Mouse (Mus musculus): ENCODE results near the gene Chtop.

Gene Chtop

DNA sequence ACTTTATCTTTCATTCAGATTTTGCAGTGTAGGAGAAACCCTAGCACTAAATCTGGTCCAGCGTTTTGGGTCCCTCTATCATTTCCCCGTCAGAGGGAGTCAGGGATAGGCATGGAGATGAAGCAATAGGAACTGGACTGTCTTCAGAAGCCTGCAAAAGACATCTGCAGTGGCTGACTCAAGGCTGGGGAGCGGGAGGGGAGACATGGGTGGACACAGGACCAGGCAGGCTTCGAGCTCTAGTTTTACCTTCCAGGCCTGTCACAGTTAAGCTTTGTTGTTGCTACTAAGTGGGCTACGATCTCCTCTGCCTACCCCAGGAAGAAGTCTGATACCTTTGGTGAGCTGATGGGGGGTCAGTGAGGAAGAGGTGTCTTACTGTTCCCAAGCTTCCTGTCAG, 3.0 kb upstream of the Chtop start:
- CTCF ChIA-PET = interaction anchor here (0.6 to 1.1 kb wide), 2 partner anchors 100 to 103 kb away, joined by 3 to 4 read pairs; no protein-coding TSS in a partner anchor

DNA sequence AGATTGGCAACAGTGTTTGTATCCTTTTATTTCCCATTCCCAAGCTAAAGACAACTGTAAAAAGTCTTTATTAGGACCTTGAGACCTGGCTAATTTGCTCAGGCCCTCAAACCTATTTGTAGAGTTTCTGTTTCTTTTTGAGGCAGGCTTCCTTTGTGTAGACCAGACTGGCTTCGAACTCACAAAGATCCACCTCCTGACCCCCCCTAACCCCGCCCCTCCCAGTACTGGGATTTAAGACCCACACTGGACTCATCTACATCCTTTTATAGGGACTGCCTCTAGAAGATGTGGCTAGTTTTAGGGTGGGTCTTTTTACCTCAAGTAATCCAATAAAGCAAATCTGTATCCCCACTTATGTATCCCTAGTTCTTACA, 437 bp upstream of the Chtop start:
- CTCF ChIA-PET = no interaction called here

DNA sequence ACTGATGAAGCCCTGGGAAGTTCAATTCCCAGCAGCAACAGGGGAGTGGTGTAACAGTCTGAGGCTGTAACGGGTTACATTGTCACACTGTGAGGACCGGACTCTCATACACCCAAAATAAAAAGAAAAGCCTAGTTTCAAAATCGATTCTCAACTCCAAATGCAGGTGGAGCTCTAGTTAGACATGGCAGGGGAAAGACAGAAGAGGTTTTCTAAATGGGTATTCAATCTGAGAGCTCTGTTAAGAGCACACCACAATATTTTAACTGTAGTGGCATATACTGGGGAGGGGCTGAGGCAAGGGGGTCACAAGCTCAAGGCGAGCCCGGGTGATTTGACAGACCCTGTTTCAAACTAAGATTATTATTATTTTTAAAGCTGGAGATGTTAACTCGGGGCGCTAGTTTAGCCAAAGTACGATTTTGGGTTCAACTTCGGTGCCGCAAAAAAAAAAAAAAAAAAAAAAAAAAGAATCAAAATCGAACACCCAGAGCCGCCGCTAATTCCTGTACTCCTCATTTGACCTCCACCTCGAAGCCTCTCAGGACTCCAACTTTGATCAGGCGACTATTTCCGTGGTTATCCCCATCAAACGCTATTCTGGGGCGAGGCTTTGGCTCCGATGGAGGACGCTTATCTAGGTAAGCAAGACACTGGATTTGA, 880 bp downstream of the Chtop start:
- CTCF ChIA-PET = no interaction called here

DNA sequence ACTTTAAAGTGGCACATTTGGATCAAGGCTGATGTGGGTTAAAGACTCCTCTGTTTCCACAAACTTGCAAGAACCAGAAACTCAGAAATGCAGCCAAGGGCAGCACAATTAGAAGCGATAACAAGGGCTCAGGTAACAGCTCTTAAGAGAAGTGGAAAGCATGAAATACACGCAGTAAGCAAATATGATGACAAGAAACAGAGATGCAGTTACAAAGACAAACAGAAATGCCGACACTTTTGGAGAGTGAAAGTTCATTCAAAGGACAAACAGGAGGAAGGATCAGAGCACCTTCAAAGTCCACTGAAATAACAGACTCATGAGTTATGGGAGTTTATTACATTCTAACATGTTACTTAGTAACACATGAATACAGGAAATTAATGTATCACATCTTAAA, 2.9 kb downstream of the Chtop start:
- CTCF ChIA-PET = no interaction called here

DNA sequence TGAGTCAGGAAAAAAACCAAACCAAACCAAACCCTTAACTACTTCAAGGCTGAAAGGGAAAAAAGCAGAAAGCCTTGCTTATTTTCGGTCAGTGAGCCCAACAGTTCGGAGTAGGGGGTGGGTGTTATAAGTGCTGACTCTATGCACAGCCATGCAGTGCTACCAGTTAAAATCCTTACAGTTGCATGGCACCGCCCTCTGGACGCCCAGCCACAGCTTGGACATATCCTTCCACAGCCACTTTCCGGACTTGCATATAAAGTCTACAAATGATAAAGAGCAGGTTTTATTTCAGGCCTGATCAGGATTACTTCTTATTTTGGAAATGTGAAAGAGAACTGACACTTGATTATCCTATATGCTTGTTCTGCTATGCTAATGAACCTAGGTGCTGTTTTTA, 4.1 kb downstream of the Chtop start:
- CTCF ChIA-PET = interaction anchor here (0.9 kb wide), 1 partner anchor 12 kb away, joined by 3 read pairs; no protein-coding TSS in a partner anchor

DNA sequence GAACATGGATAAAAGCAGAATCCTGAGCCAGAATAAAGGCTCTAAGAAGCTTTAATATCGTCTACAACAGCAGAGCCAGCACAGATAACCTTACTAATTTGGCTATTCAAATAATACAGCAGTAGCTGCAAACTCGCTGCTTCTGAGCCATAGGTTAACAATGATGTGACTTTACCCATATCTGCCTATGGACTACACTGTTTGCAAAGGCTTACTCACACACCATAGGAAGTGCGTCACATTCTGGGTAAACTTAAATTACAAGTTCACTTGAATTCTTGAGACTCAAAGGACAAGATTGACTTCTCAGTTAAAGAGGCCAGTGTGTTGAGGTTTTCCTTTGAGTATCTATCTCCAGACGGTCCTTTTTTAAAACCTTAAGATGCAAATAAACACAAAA, 5.9 kb downstream of the Chtop start:
- CTCF ChIA-PET = interaction anchor here (1.0 kb wide), 1 partner anchor 11 kb away, joined by 4 read pairs; no protein-coding TSS in a partner anchor

DNA sequence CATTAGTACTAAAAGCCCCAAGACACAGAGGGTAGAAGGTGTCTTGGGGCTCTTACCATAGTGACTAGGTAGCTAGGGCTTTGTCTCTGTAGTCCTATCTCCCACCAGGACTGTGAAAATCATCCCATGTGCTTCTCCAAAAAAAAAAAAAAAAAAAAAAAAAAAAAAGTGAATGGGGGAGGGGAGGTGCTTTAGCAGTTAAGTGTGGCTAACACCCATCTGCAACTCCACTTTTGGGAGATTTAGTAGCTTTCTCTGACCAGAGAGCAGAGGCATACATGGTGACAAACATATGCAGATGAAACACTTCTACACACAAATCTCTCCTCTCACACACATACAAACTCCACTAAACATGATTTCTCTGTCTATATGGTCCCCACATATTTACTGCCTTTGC, 11.7 kb downstream of the Chtop start:
- CTCF ChIA-PET = interaction anchor here (0.6 kb wide), 1 partner anchor 18 kb away, joined by 6 read pairs; no protein-coding TSS in a partner anchor

DNA sequence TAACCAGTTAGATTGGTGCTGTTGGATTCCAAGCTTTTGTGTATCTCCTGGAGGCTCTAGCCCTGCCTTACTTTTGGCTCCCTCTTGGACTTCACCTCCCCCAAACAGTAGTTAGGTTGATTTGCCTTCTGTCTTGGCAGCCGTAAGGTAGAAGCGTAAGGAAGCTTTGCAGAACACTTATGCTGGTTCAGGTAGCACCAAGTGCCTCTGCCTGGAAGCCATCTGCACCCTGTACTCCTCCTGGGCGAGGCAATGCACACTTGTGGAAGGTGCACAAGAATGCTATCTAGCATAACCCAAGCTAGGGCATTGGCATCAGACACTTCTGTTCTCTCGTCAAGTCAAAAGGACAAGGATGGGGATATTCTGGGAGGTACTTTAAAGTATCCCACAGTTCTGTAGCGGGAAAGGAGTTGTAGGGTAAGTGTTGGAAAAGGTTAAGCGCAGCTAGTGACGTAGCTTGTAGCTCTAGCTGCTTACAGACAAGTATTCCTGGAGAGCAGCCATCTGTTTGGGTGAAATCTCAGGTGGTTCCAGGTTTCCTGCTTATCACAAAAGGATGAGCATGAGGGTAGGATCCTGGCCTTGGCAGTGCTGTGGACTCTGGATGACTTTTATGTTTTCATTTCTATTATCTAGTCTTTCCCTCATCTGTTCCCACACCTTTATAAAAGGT, 13.3 kb downstream of the Chtop start:
- CTCF ChIA-PET = no interaction called here

DNA sequence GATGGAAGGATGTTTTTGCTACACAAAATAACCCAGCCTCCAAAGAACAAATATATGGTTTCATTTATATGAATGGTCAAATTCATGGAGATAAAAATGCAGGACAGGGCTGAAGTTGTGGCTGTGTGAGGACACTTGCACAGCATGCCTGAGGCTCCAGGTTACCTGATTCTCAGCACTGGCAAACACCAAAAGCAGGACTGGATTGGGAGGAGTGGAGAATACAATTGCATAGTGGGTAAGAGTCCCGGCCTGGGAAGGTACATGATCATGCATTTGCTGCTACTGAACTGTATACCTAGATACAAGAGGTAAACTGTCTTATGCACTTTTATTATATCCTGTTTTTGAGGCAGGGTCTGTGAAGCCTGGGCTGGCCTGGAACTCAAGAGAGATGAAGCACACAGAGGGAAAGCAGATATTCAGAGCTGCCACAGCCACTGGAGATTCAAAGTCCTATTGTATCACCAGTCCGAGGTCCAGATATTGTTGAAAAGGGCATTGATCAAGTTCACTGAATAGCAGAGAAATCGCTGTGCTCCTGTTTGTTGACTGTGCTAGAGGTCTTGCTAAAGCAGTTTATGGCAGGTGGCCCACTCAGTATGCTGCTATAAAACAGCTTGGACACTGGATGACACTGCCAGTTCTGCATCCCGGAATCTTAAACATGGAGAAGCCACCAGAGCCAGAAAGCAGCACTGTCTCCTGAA, 15.3 kb downstream of the Chtop start:
- CTCF ChIA-PET = interaction anchor here (1.7 kb wide), 1 partner anchor 10 kb away, joined by 4 read pairs; no protein-coding TSS in a partner anchor

DNA sequence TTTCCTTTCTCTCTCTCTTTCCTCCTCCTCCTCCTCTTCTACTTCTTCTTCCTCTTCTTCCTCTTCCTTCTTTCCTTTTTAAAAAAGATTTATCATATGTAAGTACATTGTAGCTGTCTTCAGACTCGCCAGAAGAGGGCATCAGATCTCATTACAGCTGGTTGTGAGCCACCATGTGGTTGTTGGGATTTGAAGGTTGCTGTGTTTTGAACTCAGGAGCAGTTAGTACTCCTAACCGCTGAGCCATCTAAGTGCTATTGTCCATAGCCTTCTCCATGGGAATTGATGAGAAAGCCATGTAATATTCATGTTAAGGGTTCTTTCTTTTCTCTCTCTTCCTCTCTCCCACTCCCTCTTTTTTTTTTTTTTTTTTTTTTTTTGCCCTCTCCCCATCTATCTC, 17.9 kb downstream of the Chtop start:
- CTCF ChIA-PET = interaction anchor here (0.7 kb wide), 1 partner anchor 23 kb away, joined by 3 read pairs; no protein-coding TSS in a partner anchor

DNA sequence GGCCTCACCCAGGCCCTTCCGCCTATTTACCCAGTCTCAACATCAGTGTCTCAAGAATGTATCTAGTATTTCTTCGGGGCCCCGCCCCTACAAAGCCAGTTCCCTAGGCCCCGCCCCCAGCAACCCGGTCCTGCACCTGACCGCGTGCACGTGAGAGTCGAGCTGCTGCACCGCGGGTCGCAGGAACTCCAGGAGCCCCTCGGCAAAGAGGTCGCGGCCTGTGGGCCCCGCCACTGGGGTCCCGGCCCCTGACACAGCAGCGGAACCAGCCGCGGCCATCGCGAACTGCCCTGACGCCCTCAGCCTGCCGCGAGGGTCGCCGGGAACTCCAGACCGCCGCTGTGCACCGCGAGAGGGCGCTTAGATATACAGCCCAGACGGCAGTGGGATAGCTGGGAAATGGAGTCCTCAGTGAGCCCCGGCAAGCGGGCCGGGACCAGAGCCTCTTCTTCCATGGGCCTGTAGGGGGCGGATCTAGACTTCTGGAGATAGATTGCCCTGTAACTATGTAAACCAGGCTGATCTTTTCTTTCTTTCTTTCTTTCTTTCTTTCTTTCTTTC, 18.5 kb downstream of the Chtop start, which contains the start of gene Snapin:
Snapin (minus strand) TSS at position 338 of the 561 bp plus-strand sequence.
- CTCF ChIA-PET = interaction anchor here (0.6 to 0.7 kb wide), 2 partner anchors 22 to 1164 kb away, joined by 3 to 5 read pairs; no protein-coding TSS in a partner anchor

DNA sequence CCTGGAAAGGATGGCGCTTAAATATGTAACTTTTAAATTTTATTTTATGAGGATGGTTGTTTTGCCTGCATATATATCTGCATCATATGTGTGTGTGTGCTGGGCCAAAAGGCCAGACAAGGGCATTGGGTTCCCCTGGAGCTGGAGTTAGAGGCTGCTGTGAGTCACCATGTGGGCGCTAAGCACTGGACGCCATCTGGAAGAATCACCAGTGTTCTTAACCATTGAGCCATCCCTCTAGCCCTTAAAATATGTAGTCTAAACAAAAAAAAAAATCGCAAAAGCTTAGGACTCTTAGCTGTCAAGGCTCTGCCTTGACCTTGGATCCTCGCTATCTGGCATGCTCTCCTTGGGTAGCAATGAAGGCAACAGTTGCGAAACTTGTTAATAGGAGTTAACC, 20.7 kb downstream of the Chtop start:
- CTCF ChIA-PET = no interaction called here

DNA sequence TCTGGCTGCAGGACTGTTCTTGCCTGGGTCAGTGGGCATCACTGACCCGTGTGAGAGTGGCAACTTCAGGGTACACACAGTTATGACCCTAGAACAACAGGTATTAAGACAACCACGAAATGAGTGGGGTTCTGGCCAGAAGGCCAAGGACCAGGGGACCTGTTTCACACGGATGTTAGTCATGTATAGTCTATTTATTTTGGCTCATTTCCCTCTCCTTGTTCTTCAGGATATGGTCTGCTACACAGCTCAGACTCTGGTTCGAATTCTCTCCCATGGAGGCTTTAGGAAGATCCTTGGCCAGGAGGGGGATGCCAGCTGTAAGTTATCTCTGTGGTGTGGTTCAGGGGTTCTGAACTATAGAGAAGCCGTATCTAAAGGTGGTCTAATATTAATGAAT, 22.3 kb downstream of the Chtop start:
- CTCF ChIA-PET = no interaction called here

DNA sequence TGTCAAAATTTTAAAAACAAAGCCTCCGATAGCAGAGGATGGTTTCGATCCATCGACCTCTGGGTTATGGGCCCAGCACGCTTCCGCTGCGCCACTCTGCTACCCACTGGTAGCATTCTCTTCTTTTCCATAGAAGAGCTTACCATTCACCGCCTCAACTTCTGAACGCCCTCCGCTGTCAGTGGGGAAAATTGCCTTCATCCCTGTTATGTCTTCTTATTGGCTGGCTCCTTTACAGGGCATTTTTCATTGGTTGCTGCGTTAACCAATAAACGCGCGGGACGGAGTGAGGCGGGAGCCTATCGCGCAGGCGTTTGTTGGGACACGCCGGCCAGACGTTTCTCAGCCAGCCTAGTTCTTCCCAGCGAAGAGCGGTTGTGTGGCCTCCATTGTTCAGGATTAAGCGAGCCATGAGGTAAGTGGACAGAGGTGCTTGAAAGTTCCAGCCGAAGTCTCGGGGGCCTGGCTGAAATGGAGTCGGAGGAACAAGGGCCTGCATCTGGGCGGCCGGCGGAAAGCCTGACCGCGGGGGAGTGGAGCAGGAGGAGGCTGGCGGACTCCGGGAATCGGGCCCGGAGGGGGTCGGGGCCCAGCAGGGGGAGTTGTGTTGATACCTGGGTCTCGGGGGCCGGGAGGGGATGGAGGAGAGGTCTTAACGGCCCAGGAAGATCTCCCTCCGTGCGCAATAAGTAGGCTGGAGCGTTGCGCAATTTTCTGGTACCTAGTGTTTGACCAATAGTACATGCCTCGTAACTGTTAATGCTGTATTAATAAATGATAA, 33.3 kb downstream of the Chtop start, which contains the start of gene Ilf2:
Ilf2 (plus strand) TSS at position 296 of the 781 bp plus-strand sequence.
- CTCF ChIA-PET = interaction anchor here (0.7 kb wide), 1 partner anchor 55 kb away, joined by 13 read pairs; no protein-coding TSS in a partner anchor

DNA sequence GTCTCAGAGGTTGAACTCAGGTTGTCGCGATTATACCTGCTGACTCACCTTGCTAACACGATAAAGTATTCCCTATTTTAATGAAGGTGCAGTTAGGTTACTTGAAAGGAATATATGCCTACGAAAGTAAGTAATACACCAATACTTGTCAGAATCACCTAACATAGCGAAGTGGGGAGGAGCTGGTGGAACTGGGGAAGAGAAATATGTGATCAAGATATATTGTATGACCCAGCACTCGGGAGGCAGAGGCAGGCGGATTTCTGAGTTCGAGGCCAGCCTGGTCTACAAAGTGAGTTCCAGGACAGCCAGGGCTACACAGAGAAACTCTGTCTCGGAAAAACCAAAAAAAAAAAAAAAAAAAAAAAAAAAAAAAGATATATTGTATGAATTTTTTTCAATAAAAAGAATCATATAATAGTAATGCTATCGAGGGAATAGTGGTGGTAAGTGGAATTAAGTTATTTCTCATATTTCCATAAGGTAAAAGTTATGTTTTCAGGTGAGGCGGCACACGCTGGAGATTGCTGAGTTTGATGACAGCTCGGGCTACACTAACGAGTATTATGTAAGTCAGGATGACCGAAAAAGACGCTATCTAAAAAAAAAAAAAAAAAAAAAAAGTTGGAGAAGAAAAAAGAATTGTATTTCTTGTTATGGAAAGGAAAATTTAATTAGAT, 34.0 kb downstream of the Chtop start:
- CTCF ChIA-PET = interaction anchor here (0.7 kb wide), 1 partner anchor 54 kb away, joined by 13 read pairs; no protein-coding TSS in a partner anchor

DNA sequence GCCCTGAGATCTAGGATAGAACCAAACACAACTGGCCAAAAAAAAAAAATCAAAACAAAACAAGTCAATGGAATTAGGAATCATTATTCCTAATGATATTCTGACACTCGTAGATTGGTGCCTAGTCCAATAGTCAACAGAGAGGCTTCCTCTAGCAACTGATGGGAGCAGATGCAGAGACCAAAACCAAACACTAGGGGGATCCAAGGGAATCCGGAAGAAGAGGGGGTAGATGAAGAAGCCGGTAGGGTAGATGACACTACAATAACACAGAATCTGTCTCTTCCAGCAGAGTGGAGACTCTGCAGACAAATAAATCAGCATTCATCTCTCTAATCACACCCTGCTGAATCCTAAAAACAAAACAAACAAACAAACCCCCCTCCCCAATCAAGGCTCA, 37.1 kb downstream of the Chtop start:
- CTCF ChIA-PET = interaction anchor here (0.7 kb wide), 1 partner anchor 386 kb away, joined by 4 read pairs; no protein-coding TSS in a partner anchor

DNA sequence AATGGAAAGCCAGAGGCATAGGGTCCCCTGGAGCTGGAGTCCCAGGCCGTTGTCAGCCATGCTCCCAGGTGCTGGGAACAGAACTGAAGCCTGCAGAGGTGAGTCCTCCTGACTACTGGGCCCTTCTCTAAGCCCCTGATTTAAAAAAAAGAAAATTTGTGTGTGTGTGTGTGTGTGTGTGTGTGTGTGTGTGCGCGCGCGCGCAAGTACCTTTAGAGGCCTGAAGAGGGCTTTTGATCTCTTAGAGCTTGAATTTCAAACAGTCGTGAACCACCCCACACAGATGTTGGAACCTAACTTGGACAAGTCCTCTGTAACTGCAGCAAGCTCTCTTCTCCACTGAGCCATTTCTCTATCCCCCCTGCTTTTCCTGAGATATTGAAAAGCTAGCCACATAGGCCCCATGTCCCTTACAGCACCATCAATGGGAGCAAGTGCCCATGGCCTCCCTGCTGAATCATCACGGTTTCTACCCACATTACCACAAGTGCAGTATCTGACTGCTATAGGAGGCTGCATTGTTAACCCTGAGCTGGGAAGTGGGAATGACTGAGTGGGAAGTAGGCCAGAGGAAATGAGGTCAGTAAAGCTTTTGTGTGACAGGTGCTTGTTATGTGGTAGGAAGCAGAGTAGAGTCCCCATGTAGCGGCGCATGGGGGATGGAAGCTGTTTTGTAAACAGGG, 41.5 kb downstream of the Chtop start:
- CTCF ChIA-PET = interaction anchor here (0.7 kb wide), 2 partner anchors 90 to 223 kb away, joined by 5 read pairs; no protein-coding TSS in a partner anchor

DNA sequence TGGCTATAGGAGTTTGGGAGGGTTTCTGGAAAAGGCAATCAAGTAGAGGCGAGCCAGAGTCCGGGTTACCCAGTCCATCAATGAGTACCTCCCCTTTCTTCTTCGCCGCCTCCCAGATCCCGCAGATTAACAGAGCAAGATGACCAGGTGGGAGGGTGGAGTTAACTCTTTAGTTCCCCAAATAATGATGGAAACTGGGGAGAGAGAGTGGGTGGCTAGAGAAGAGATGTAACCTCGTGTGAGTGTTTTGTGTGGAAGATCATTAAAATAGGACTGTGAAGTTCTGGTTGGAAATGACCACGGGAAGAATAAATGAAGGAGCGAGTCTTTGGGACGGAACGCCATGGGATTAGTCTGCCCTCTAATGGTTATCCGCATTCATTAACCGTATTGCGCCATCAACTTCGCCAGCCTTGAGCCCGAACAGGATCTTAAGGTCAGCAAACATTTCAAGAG, 43.0 kb downstream of the Chtop start:
- CTCF ChIA-PET = no interaction called here

DNA sequence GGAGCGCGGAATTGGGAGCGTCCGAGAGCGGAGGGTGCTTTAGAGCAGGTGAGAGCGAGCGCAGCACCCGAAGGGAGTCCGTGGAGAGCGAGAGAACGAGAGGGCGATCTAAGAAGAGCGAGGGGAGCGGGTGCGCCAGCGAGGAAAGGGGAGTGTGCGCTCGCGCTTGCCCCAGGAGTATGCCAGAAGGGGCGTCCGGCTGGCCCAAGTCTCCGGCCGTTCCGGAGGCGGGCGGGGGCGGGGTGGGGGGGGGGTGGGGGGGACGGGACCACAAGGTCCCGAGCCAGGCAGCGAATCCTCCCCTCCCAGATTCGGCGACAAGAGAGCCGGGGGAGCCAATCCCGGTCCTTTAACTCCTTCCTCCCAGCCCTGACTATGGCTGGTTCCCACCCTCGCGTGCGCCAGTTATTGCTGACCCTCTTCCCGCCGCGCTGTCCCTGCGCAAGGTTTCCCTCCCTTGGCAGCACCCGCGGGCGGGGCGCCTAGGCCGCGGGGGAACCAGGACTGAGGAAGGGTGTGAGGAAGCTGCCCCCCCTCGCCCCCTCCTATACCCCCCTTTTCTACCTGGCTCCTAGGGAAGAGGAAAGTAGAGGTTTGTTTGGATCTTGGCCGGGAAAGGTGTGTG, 43.5 kb downstream of the Chtop start, which contains the start of gene Npr1:
Npr1 (minus strand) TSS at position 181 of the 625 bp plus-strand sequence.
- CTCF ChIA-PET = no interaction called here

Measured in spleen, embryonic (tissue).